Mouse (Mus musculus): ENCODE measurements around the gene Lce1i.

DNA sequence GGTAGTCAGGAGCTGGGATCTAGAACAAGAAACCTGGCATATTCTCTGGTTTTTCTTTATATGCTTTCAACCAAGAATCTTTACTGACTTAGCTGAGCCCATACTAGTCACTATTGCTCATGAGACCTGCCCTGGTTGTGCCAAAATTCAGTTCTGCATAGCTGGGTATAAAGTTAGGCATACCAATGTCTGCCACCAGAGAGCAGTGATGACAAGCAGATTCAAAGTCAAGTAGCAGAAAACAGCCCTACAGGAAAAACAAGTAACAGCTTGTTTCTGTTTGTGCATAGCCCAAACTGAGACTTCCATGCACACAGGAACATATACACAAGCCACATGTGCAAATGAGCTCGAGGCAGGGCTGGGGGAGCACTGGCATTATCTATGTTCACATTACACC, 47.1 kb upstream of the Lce1i start:
- TF ChIP-seq CTCF (IDR thresholded peaks at IDR 0.05) = no peak
- TF ChIP-seq EP300 (IDR thresholded peaks at IDR 0.05) = no peak

Measured in lung, postnatal 0 days (tissue).